Mouse (Mus musculus) WW6 (cell line): ENCODE results near the gene Dlg2.

Experiments
- DNase-seq: peaks from one replicate; pipeline ENCODE4 v3.0.0-alpha.2; 2013; ENCODE audit warnings: low read depth, low spot score

Dlg2 gene

DNA sequence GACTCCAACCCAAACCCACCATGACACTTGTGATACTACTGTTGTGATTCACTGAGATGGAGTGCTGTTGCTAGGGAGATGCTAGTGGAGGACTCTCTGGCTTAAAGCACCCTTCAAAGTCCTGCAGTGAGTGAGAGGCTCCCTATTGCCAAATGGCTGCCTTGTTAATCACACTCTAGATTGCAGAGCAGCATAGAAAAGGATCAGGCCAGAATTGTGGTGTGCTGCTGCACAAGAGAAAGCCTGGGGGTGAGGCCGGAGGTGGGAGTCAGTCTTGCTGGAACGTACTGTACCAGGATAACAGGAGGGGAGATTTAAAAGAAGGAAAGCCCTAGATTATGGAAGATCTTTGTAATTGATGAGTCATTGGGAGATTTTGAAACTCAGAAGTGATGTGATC lies 1094.5 kb downstream of the Dlg2 start:
- no peak for DNase-seq

GRCm38 (mm10) chr7:91572666-91573065 lies 1096.2 kb downstream of the Dlg2 start:
- DNase-seq, result no peak

GRCm38 (mm10) chr7:91573321-91573720 lies 1096.8 kb downstream of the Dlg2 start:
- DNase-seq, result no peak

DNA sequence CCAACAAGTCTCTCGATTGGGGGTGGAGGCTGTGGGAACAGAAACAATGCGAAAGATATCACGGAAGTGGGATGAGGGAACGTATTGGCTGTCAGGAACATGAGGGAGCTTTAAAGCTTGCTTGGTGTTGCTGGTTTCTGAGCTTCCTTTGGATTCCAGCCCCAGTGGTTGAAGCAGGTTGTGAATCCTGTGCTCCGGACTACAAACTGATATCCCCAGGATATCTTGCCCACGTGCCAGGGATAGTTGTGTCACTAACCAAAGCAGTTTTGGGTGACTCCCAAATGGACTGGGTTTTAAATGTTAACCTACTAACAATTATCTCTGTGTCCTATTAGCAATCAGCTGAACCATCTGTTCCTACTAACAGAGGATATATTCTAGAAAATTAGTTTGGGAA lies 1099.7 kb downstream of the Dlg2 start:
- no peak for DNase-seq

DNA sequence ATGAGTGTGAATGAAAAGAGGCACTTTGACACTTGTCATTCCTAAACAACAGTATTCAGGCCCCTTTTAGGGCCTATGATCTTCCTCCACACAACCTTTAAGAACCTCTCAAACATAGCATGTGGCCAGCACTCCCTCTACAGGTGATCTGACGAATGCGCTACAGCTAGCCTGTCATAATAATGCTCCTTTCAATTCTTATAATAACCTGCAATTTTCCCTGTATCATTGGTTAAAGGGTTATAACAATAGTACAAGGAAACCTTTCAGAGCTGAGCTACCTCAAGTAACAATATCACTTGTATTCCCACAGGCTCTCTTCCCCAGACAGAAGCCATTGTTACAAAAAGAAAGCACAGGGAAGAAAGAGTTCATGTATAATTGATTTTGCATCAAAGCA lies 1105.7 kb downstream of the Dlg2 start:
- no peak for DNase-seq

- DNase-seq, result no peak
Observed at GRCm38 (mm10) chr7:91583566-91583965, 1107.1 kb downstream of the Dlg2 start.

GRCm38 (mm10) chr7:91591261-91592170 lies 1115.0 kb downstream of the Dlg2 start:
- no peak for DNase-seq

DNA sequence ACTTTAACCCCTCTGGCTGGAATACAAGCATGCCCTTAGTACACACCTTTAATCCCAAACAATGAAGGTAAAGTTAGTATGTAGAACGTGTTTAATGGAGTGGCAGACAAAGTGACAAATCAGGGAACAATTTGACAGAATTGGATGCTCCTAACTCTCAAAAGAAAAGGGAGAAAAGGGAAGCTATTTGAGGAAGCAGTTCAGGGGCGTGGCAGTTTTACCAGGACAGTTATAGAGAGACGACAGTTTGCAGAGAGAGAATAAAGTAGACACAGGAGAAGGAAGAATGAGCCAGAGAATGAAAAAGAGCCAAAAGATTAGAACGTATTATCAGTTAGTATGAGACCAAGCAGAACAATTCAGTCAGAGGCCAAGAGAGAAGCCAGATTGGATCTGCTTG lies 1122.1 kb downstream of the Dlg2 start:
- no peak for DNase-seq

- no peak for DNase-seq
Observed at GRCm38 (mm10) chr7:91601307-91601706, 1124.8 kb downstream of the Dlg2 start.

DNA sequence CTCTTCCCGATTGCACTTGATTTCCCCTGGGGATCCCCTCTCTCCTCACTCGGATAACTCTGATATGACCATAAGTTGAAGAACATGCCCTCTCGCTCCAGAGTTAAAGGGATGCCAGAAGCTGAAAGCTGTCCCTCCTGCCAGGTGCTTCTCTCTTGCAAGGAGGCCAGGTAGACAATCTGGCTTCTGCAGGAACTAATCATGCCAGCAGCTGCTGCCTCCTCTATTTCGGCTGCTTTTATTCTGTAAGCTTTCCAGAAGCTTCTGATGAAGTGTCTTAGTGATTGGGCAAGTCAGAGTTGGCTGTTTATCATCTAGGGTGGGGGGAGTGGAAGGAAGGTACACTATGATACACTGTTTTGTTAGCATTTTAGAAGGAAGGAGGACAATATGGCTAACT lies 1127.1 kb downstream of the Dlg2 start:
- no peak for DNase-seq

- DNase-seq, result no peak
Observed at GRCm38 (mm10) chr7:91653033-91653432, 1176.6 kb downstream of the Dlg2 start.

DNA sequence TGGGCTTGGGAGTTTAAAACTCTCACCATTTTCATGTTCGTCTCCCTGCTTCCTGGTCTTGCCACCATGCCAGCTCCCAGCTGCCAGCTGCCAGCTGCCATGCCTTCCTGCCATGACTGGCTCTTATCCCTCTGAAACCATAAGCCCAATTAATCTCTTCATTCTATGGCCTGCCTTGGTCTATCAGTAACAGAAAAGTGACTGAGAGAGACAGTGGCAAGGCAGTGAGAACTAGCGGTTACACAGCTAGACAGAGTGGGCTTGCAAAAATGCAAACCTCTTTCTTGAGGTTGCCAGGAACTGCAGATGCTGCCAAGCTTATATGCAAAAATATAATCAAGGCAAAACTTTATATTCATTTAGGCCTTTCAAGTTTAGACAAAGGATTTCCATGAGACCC lies 1183.0 kb downstream of the Dlg2 start:
- no peak for DNase-seq

DNA sequence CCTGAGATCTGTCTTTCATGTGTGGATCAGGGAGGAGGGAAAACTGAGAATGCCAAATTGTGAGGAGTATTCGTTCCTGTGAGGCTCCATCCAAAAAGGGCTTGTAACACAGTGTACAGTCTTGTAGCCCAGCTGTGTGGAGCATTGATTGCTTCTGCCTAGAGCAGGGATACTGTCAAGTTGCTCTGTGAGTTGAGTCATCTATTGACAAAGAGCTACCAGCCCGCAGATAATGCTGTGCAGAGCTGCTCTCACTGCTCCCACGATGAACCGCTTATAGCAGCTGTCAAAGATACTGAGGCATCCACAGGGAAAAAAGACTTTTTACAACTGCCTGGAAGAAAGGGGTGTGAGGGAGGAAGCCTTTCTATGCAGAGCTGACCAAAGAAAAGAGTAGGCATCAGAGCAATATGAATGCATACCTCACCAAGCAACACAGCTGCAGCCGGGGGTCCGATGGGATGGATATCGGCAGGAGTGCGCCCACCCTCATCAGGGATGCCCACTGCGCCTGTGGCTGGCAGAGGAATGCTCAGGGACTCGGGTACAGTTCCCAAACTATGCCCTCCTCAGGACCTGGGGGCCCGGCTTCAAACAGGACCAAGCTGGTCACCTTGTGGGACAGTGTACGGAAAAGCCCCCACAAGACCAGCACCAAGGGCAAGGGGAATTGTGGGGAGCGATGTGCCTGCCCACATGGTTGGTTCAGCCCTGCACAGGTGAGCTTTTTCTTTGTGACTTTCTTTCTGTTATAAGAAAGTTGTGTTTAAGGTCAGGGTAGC lies 1196.0 kb downstream of the Dlg2 start:
- DNase-seq, result no peak

DNA sequence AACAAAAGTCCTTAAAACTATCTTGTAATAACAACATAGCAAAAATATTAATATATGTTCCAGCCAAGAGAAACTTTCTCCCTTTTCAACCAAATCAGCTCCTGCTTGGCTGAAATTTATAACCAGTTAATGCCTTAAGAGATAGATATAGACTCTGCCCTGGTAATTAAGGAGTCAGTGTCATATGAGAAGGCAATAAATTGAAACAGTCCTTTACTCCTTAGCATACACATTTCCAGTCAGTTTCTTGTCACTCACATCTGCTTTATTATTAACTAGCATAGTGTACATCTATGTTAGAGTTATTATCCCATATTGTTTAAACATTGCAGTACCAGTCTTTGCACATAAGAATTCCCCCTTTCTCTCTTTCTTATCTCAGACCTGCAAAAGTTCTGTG lies 1197.9 kb downstream of the Dlg2 start:
- no peak for DNase-seq

- DNase-seq, result no peak
Observed at GRCm38 (mm10) chr7:91677934-91678333, 1201.5 kb downstream of the Dlg2 start.

- no peak for DNase-seq
Observed at GRCm38 (mm10) chr7:91687930-91688329, 1211.5 kb downstream of the Dlg2 start.

- no peak for DNase-seq
Observed at GRCm38 (mm10) chr7:91689829-91690228, 1213.4 kb downstream of the Dlg2 start.

DNA sequence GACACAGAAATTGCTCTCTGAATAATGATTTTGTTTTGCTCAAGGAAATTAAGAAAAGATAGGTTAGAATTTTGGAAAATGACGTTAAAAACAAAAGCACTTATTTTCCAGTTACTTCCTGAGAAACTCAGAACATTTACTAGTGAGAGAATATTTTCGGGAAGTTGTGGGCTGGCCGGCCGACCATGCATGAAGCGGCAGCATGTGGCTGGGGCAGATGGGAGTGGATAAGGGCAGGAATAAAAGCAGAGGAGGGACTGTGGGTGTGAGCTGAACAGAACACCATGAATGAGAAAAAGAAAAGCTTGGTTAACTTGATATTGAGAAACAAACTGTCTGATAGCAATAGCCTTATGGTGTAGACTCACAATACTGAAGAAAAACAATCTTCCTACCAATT lies 1233.4 kb downstream of the Dlg2 start:
- DNase-seq, result no peak

GRCm38 (mm10) chr7:91711184-91711583 lies 1234.7 kb downstream of the Dlg2 start:
- DNase-seq, result no peak

DNA sequence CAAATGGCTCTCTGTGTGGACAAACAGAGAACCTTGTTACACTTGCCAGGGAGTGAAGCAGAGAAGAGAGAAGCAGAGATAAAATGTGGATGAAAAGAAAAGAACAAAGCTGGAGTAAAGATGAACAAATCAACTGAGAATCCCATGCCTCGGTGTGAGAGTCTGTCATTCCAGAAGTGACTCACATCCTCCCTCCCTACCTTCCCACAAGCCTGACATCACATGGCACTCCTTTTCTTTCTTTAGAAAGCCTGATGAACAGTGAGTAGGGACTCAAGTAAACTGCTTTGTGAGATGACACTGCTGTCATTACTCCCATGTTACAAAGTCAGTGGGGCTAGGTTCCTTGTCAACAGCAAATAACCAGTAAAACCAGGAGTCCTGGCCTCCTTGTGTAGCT lies 1239.3 kb downstream of the Dlg2 start:
- no peak for DNase-seq

- DNase-seq, result no peak
Observed at GRCm38 (mm10) chr7:91716696-91717095, 1240.2 kb downstream of the Dlg2 start.

GRCm38 (mm10) chr7:91720318-91720717 lies 1243.8 kb downstream of the Dlg2 start:
- DNase-seq, result no peak

DNA sequence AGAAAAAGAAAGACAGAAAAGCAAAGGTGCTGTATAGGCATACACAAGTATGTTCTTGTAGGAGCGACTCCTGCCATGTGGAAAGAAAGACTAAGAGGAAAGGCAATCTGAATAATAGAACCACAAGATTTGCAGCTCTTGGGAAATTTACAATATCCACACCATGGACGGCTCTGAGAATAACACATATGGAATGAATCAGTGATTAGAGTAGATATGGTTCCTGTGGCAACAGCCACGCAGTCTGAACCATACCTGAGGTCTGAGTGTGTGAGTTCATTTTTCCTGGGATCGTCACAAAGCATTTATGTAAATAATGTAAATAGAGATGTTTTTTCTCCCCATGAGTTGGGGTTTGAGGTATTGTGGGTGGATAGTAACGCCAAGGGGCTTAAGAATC lies 1247.9 kb downstream of the Dlg2 start:
- no peak for DNase-seq
